Mouse (Mus musculus) heart, embryonic 13.5 days (tissue): ENCODE data around the gene Abr. TPM values are rescaled to one million over a fixed set of nuclear protein-coding genes. Genes with fewer than 3 reads are reported as not detected.

Source experiments
- ATAC-seq: fragments of 200-750 bp; cut with Nextera tagmentation; 2 replicates; pipeline ENCODE4 v1.8.0; 2017; ENCODE audit warnings: moderate TSS enrichment; ENCODE audit not compliant: insufficient number of reproducible peaks, low FRiP score, low TSS enrichment; ENCODE audit errors: extremely low read depth
- H3K27ac ChIP-seq: fragments of 300-500 bp; sonication (generic); replicated peaks from 2 replicates; pipeline ENCODE4 v1.5.1; 2015; ENCODE audit warnings: moderate library complexity, mild to moderate bottlenecking, inconsistent platforms
- H3K27me3 ChIP-seq: fragments of 300-500 bp; sonication (generic); replicated peaks from 2 replicates; pipeline ENCODE4 v1.6.1; 2015; ENCODE audit warnings: mild to moderate bottlenecking, inconsistent platforms
- H3K36me3 ChIP-seq: fragments of 300-500 bp; sonication (generic); 2 replicates; pipeline ENCODE4 v1.6.1; 2015; ENCODE audit warnings: mild to moderate bottlenecking, inconsistent platforms
- H3K4me1 ChIP-seq: fragments of 300-500 bp; sonication (generic); 2 replicates; pipeline ENCODE4 v1.6.1; 2015; ENCODE audit warnings: inconsistent platforms
- H3K4me2 ChIP-seq: fragments of 300-500 bp; sonication (generic); 2 replicates; pipeline ENCODE4 v1.6.1; 2015; ENCODE audit warnings: inconsistent platforms, mild to moderate bottlenecking, moderate library complexity
- H3K4me3 ChIP-seq: fragments of 300-500 bp; sonication (generic); 2 replicates; pipeline ENCODE4 v1.5.1; 2015; ENCODE audit warnings: moderate library complexity, mild to moderate bottlenecking, inconsistent platforms
- H3K9ac ChIP-seq: fragments of 300-500 bp; sonication (generic); 2 replicates; pipeline ENCODE4 v1.6.1; 2015; ENCODE audit warnings: inconsistent platforms, mild to moderate bottlenecking, moderate library complexity
- H3K9me3 ChIP-seq: fragments of 300-500 bp; sonication (generic); 2 replicates; pipeline ENCODE4 v1.6.1; 2016; ENCODE audit warnings: inconsistent platforms
- WGBS: fragments of 180-500 bp; shearing (Covaris S2); methylation state at CpG from one replicate; pipeline ENCODE4 v1.1.7; 2015; ENCODE audit warnings: mixed read lengths; 5-methylcytosine and 5-hydroxymethylcytosine counted together
- polyA plus RNA-seq: library from polyadenylated mRNA; unstranded; fragments of >200 nt; fragmentation: Nextera tagmentation; extraction: Ambion mirVana; gene quantifications from 2 replicates; pipeline ENCODE4 v1.2.1, GENCODE M21; 2015

Gene Abr
- polyA plus RNA-seq, 1 experiment from 2014 or later = 22.8 TPM

DNA sequence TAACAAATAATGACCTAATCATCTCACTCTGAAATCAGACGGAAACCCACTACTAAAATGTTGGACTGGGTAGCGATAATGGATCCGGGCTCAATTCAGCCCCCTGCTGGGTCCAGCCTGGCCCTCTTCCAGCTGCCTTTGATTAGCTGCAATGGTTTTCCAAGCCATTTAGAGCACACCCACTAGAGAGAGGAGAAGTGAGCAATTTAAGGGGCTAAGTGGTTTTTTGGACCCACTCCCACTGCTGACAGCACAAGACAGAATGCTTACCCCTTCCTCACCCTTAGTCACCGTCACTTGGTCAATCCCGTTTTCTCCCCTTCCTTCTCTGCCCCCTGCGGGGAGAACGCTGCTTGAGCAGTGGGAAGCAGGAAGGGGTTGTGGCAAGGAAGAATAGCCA, 24.9 kb upstream of the Abr start:
- no peaks in the 10 kb centered on the region for H3K9me3 ChIP-seq
- H3K27ac ChIP-seq = no peak overlapping the region
- WGBS = 4% methylated on average over 7 of the region's 7 CpGs
- peaks cover 25% of the 10 kb centered on the region for H3K27me3 ChIP-seq
- peak overlapping the region; percentile 71 for H3K4me2 ChIP-seq
- ATAC-seq = no peak
- peak overlapping the region; percentile 60 for H3K9ac ChIP-seq
- no peaks in the 10 kb centered on the region for H3K36me3 ChIP-seq
- peaks cover 16% of the 10 kb centered on the region for H3K4me1 ChIP-seq
- peak overlapping the region; percentile 39 for H3K4me3 ChIP-seq

DNA sequence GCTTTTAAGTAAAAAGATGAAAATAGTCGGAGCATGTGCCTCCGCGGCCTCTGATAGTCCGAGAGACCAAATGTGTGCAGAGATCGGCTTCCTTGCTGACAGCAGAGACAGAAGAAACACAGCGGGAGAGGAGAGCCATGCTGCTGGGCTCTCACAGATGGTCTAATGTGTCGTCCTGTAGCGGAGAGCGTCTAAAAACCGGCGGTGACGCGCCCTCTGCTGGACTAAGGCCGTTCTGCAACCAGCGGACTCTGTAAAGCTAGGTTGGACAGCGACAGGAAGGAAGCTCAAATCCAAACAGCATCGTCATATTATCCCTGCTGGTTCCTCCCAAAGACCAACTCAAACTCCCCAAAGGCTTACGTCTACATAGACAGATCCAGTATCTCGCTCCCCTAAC, 23.8 kb upstream of the Abr start:
- H3K4me1 ChIP-seq = peaks cover 16% of the 10 kb centered on the region
- peaks cover 25% of the 10 kb centered on the region for H3K27me3 ChIP-seq
- no peaks in the 10 kb centered on the region for H3K9me3 ChIP-seq
- H3K9ac ChIP-seq = peak overlapping the region; percentile 28; the same call in 1 of the 2 replicates
- no peak for ATAC-seq
- H3K4me3 ChIP-seq = peak overlapping the region; percentile 37
- no peaks in the 10 kb centered on the region for H3K36me3 ChIP-seq
- no peak overlapping the region for H3K27ac ChIP-seq
- WGBS = under 1% methylated on average over 19 of the region's 19 CpGs
- peak overlapping the region; percentile 65 for H3K4me2 ChIP-seq

DNA sequence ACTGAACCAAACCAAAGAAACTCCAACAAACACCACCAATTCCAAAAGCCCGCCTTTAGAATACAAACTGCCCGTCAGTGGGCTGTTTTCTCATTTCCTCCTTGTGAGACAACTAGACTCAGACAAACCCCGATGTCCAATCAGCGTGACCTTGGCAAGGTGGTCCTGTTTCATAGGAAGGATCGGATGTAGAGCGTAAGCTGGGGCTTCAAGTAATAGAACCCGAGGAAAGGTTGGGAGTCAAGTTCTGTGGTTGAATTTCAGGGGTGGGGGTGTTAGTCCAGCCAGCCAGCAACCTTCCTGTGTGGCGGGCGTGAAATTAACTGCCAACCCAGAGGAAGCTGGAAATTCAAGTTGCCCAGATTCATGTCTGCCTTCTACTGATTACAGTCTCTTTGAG, 22.9 kb upstream of the Abr start:
- Histone ChIP-seq H3K4me1 (peaks cover 16% of the 10 kb centered on the region), H3K4me2 (no peak overlapping the region), H3K27me3 (peaks cover 22% of the 10 kb centered on the region), H3K27ac (no peak overlapping the region), H3K9me3 (no peaks in the 10 kb centered on the region), H3K9ac (no peak overlapping the region), H3K36me3 (no peaks in the 10 kb centered on the region), H3K4me3 (no peak overlapping the region)
- no peak for ATAC-seq
- WGBS = 69% methylated on average over 9 of the region's 9 CpGs

DNA sequence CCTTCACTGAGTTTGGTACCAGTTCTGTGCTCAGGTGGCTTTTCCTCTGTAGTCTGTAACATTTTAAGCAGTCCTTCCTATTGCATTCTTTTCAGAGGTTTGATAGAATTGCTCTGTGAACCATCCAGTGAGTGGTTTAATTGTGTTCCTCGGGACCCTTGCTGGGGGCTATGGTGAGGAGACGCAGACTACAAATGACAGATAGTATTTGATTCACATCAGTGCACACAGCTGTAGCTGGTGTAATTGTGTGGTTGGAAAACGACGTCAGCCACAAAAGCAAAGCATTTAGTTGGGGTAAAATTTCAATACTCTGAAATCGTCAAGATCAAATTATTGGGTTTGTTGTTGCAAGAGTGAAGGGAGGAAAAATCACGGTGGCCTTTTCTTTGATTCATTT, 22.1 kb upstream of the Abr start:
- WGBS = 80% methylated on average over 6 of the region's 6 CpGs
- Histone ChIP-seq H3K4me1 (peaks cover 16% of the 10 kb centered on the region), H3K9me3 (no peaks in the 10 kb centered on the region), H3K27me3 (peaks cover 20% of the 10 kb centered on the region), H3K9ac (no peak overlapping the region), H3K4me2 (no peak overlapping the region), H3K36me3 (no peaks in the 10 kb centered on the region), H3K4me3 (no peak overlapping the region), H3K27ac (no peak overlapping the region)
- ATAC-seq = no peak

DNA sequence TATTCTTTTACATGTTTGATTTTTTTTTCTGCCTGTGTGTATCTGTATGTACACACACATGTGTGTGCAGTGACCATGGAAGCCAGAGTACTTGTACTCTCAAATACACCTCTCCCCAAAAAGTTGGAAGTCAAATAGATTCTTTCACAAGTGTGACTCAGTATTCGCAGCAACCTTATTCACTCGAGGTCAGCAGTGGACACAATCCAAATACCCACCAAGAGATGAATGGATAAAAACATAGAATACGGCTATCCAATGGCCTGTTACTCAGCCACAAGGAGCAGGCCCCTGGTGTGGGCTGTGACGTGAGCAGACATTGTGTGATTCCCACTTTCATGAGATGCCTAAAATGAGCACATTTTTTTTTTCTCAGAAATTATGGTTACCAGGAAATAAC, 18.1 kb upstream of the Abr start:
- Histone ChIP-seq H3K4me1 (no peaks in the 10 kb centered on the region), H3K27me3 (peaks cover 17% of the 10 kb centered on the region), H3K36me3 (no peaks in the 10 kb centered on the region), H3K4me3 (no peak overlapping the region), H3K9me3 (no peaks in the 10 kb centered on the region), H3K4me2 (no peak overlapping the region), H3K9ac (no peak overlapping the region), H3K27ac (no peak overlapping the region)
- ATAC-seq = no peak
- 74% methylated on average over 4 of the region's 4 CpGs for WGBS

DNA sequence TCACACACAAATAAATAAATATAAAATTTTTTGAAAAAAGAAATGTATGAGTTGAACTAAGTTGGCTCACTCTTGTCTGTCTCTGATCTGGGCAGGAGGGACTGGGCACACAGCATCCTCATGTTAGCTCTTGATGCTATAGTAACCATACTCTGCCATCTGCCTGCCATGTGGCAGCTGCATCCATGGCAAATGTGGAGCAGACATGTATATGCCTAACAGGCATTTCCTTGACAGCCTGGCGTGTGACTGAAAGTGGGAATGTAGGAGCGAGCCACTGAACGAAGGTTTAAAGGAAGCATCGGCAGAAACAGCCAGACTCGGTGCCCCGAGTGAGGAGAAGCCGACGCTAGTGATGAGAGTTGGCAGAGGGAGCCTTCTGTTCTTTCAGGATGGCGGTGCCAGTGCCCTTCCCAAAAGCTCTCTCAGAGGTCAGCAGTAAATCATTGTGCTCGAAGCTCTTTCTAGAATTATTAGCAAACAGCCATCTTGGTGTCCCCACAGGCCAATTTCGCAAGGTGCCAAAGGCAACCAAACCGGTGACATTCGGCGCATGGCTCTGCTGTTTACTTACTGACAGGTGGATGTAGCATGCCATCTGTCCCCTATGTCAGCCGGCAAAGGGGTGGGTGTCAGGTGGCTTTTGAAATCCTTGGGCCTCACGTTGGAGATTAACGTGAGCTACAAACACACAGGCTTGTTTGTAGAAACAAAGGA, 17.3 kb upstream of the Abr start:
- H3K4me2 ChIP-seq = no peak overlapping the region
- no peak for ATAC-seq
- H3K9ac ChIP-seq = no peak overlapping the region
- H3K27ac ChIP-seq = no peak overlapping the region
- no peaks in the 10 kb centered on the region for H3K4me1 ChIP-seq
- no peak overlapping the region for H3K4me3 ChIP-seq
- H3K27me3 ChIP-seq = peaks cover 9% of the 10 kb centered on the region
- WGBS = 77% methylated on average over 17 of the region's 17 CpGs
- no peaks in the 10 kb centered on the region for H3K36me3 ChIP-seq
- no peaks in the 10 kb centered on the region for H3K9me3 ChIP-seq

DNA sequence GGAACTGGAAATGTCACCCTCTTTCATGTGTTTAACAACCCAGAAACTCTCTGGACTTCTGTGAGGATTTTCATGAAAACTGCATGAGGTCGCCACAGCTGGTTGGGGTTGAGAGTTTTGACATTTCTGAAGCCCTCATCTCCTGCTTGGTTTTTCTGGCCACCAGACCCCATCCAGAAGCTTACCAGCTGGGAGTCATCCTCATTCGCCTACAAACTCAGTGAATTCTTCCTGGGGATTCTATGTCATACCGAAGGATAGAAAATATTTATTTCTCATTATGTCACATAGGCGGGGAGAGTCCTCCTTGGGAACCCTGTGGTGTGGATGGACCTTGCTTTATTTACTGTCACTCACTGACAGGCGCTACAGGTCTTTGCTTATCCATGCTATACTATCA, 8.4 kb upstream of the Abr start:
- 69% methylated on average over 5 of the region's 5 CpGs for WGBS
- no peak overlapping the region for H3K4me2 ChIP-seq
- H3K27ac ChIP-seq = no peak overlapping the region
- ATAC-seq = no peak
- H3K4me3 ChIP-seq = no peak overlapping the region
- H3K4me1 ChIP-seq = peaks cover 15% of the 10 kb centered on the region
- no peaks in the 10 kb centered on the region for H3K9me3 ChIP-seq
- H3K27me3 ChIP-seq = no peaks in the 10 kb centered on the region
- no peaks in the 10 kb centered on the region for H3K36me3 ChIP-seq
- no peak overlapping the region for H3K9ac ChIP-seq

DNA sequence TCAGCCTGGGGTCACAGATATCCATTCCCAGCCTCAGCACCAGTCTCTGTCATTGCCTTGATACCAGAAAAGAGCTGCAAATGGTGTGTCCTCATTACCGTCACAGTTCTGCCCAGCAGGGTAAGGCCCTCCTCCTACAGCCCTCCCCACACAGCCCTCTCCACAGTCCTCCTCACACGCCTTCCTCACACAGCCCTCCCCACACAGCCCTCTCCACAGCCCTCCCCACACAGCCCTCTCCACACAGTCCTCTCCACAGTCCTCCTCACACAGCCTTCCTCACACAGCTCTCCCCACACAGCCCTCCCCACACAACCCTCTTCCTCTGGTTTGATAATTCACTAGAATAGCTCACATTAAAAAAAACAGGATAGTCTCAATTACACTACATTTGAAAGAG, 7.9 kb upstream of the Abr start:
- no peak overlapping the region for H3K9ac ChIP-seq
- H3K4me3 ChIP-seq = no peak overlapping the region
- no peaks in the 10 kb centered on the region for H3K27me3 ChIP-seq
- ATAC-seq = no peak
- no peaks in the 10 kb centered on the region for H3K36me3 ChIP-seq
- WGBS = 48% methylated on average over 2 of the region's 2 CpGs
- H3K9me3 ChIP-seq = no peaks in the 10 kb centered on the region
- H3K4me2 ChIP-seq = no peak overlapping the region
- peaks cover 15% of the 10 kb centered on the region for H3K4me1 ChIP-seq
- H3K27ac ChIP-seq = no peak overlapping the region

DNA sequence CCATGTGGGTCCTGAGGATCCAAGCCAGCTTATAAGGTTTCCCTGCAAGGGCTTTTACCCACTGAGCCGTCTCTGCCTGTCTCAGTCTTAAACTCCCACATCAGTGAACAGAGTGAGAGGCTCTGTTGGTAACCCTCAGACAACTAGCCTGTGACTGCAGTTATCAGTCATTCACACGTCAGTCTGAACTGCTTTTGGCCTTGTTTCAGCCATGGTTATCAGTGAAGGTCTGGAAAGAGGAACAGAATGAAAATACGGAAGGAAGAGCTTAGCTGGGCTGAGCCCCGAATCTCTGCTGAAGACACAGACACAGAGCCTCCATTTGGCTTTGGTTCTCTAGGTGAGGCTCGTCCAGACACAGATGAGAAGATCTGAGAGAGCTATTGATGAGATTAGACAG, 6.5 kb upstream of the Abr start:
- Histone ChIP-seq H3K4me1 (peaks cover 18% of the 10 kb centered on the region), H3K27ac (peak overlapping the region; percentile 16; the same call in 1 of the 2 replicates), H3K36me3 (no peaks in the 10 kb centered on the region), H3K9me3 (no peaks in the 10 kb centered on the region), H3K9ac (no peak overlapping the region), H3K27me3 (peaks cover 8% of the 10 kb centered on the region; the same call in 1 of the 2 replicates), H3K4me3 (no peak overlapping the region), H3K4me2 (0 out of 2 replicates have a peak overlapping the region, but pooled peaks have one; percentile 16)
- WGBS = 16% methylated on average over 5 of the region's 5 CpGs
- peak; percentile 65; the same call in 1 of the 2 replicates for ATAC-seq

DNA sequence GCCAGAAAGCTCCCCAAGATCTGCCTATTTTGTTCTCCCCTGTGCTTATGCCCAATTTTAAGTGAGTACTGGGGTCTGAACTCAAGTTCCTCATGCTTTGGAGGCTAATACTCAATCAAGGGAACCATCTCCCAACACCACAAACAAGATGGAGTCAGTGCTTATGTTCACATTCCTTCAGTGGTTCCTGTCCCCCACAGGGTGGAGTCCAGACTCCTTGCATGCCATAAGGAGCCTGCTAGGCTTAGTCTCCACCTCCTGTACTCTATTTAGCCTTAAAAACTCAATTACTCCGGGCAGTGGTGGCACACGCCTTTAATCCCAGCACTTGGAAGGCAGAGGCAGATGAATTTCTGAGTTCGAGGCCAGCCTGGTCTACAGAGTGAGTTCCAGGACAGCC, 2.8 kb upstream of the Abr start:
- Histone ChIP-seq H3K9ac (no peak overlapping the region), H3K36me3 (no peaks in the 10 kb centered on the region), H3K9me3 (no peaks in the 10 kb centered on the region), H3K4me3 (no peak overlapping the region), H3K4me1 (peaks cover 28% of the 10 kb centered on the region), H3K27me3 (peaks cover 37% of the 10 kb centered on the region), H3K4me2 (no peak overlapping the region), H3K27ac (no peak overlapping the region)
- ATAC-seq = no peak
- 73% methylated on average over 3 of the region's 3 CpGs for WGBS

DNA sequence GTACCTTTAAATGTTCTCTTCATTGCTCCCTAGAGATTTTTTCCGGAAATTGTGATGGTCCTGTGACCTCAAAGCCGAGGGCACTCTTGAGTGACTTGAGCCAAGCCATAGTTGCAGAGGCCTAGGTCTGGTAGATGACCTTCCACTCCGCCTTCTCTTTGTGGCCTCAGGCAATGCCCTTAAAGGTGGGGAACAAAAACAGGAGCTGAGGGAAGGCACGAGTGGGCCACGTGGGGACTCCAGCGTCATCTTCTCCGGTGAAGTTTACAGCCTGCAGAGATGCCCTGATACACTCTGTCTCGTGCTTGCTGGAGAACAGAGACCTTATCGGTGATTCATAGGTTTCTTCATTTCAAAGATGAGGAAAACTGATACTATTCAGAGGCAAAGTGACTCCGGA, 2.0 kb upstream of the Abr start:
- no peak for ATAC-seq
- H3K36me3 ChIP-seq = no peaks in the 10 kb centered on the region
- peak overlapping the region; percentile 98 for H3K4me2 ChIP-seq
- no peak overlapping the region for H3K9ac ChIP-seq
- H3K27ac ChIP-seq = no peak overlapping the region
- peaks cover 26% of the 10 kb centered on the region for H3K4me1 ChIP-seq
- WGBS = 49% methylated on average over 10 of the region's 10 CpGs
- H3K4me3 ChIP-seq = peak overlapping the region; percentile 76
- no peaks in the 10 kb centered on the region for H3K9me3 ChIP-seq
- peaks cover 43% of the 10 kb centered on the region for H3K27me3 ChIP-seq
